Mouse (Mus musculus) neural tube, embryonic 15.5 days (tissue): ENCODE data around the gene Gm11084. TPM values are rescaled to one million over a fixed set of nuclear protein-coding genes. Genes with fewer than 3 reads are reported as not detected.

Source experiments
- microRNA-seq: library from miRNA; unstranded; fragments of <30 nt; microRNA quantifications from one replicate; pipeline ENCODE4, GENCODE M21; 2017
- polyA plus RNA-seq: library from polyadenylated mRNA; unstranded; fragments of >200 nt; fragmentation: Nextera tagmentation; extraction: Ambion mirVana; gene quantifications from 2 replicates; pipeline ENCODE4 v1.2.1, GENCODE M21; 2015

The Gm11084 gene
- polyA plus RNA-seq, 1 experiment from 2014 or later: not detected

Small RNA genes lying within 50 kb of the gene (microRNA-seq; reads per million reads assigned to microRNA genes)
- not detected for gene Gm25960

Other genes starting within 250 kb of the Gm11084 start
- gene Sp3, start 6.3 kb downstream of the Gm11084 start, polyA plus RNA-seq: 27.7 and 35.3 TPM in 2 replicates
- 111 and 117 TPM in 2 replicates for gene Ola1, start 232.2 kb upstream of the Gm11084 start, polyA plus RNA-seq